Mouse (Mus musculus): Measurements from ENCODE around the gene Prr5l. TPM values are rescaled to one million over a fixed set of nuclear protein-coding genes. Genes with fewer than 3 reads are reported as not detected.

Prr5l gene
- total RNA-seq (2021) (1 to 10 TPM in 1 of 2 experiments, under 1 TPM in 1; 0.89 to 3.4 TPM), polyA plus RNA-seq (2012; rRNA removed) (1.1 and 1.4 TPM in 2 replicates)
- long read RNA-seq, full-length matches to known transcripts, result 3 of 3 reads
- long read RNA-seq, partial matches to known transcripts, result 0 of 3 reads
- long read RNA-seq, other reads (novel, unspliced or antisense), result 0 of 3 reads

DNA sequence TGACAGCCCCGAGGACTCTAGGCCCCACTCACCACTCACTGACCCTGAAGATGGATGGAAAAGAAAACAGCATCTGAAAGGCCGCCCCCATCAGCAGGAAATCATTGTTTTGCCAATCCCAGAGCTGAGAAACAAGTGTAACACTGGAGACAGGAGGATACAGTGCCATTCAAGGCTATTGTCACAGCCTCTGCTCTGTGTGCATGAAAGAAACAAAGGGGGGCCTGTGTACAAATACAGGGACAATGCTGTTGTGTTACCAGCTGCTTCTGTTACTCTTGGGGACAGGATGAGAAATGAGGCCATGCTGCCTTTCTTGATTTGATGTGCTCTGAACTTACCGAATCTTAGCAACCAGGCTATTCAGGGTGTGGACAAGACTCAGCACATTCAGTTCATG, at the start of gene Prr5l:
Gene Prr5l, minus strand, starts transcription at position 30 of the 400 bp plus-strand sequence.
- Histone ChIP-seq H3K4me1 (ENCODE audit: control insufficient read depth, insufficient read depth, low read length) (peaks cover 1% of the 10 kb centered on the region; the same call in 1 of the 2 replicates), H3K9ac (ENCODE audit: low read depth, low read length) (no peak within 1 kb of the TSS), H3K36me3 (ENCODE audit: control insufficient read depth, insufficient read depth, low read length) (peaks cover 2% of the 10 kb centered on the region; the same call in 1 of the 2 replicates), H3K79me2 (replicated peaks; ENCODE audit: control insufficient read depth, insufficient read depth, low read length) (no peaks in the 10 kb centered on the region), H3K4me3 (no peak within 1 kb of the TSS), H3K27ac (no peak within 1 kb of the TSS), H3K27me3 (ENCODE audit: control insufficient read depth, insufficient read depth, low read length) (no peaks in the 10 kb centered on the region)
- no peak for DNase-seq
- intact Hi-C loops (cut with DNase I), result loop anchor here (10.0 kb wide), 1 partner anchor 1192 kb away; the partner anchor contains the start of genes Apip and Pdhx
- TF ChIP-seq CTCF (IDR thresholded peaks at IDR 0.05), result no peak
- 32% methylated on average over 3 of the region's 3 CpGs for WGBS

DNA sequence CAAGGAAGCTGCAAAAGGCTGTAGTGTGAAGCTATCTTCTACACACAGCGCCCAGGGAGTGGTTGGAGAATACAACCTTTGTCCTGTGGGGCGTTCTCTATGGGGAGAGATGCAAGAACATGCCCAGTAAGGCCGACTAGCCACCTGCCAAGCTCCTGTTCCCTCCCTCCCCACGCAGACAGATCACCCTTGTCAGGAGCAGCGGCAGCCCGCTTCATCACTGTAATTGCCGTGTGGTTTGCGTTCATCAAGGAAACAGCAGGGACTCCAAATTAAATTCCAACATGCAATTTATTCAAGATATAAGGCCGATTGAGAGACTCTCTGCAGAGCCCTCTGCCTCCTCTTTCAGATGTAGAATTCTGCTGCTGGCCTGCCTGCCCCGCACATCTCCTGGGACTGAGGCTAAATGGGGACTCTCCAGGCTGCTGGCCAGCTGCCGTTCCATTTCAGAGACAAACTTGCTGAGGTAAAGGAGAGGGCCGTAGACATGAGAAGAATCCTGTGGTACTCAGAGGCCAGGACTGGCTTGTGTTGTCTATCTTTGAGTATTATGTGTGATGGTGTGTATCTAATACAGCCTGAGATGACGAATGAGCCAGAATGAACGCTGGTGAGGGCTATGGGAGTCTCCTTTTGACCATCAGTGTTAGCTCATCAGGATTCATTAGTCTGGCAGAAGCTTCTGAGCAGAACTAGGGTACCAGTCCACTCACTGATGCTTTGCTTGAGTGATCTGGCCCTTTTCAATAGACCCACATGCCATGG, 49.5 kb upstream of the Prr5l start:
- Histone ChIP-seq H3K27ac (no peak overlapping the region), H3K36me3 (ENCODE audit: control insufficient read depth, insufficient read depth, low read length) (no peaks in the 10 kb centered on the region), H3K9ac (ENCODE audit: low read depth, low read length) (no peak overlapping the region), H3K79me2 (replicated peaks; ENCODE audit: control insufficient read depth, insufficient read depth, low read length) (no peaks in the 10 kb centered on the region), H3K4me3 (no peak overlapping the region), H3K4me1 (ENCODE audit: control insufficient read depth, insufficient read depth, low read length) (no peaks in the 10 kb centered on the region), H3K27me3 (ENCODE audit: control insufficient read depth, insufficient read depth, low read length) (no peaks in the 10 kb centered on the region)
- intact Hi-C loops (cut with DNase I), result no loop called here
- 75% methylated on average over 14 of the region's 14 CpGs for WGBS
- no peak for DNase-seq
- no peak for TF ChIP-seq POLR2A (IDR thresholded peaks at IDR 0.05; ENCODE audit: insufficient read depth, low read depth, low read length)
- TF ChIP-seq CTCF (IDR thresholded peaks at IDR 0.05), result no peak
- no peak for TF ChIP-seq EP300 (IDR thresholded peaks at IDR 0.05; ENCODE audit: insufficient read depth, low read depth, low read length)

DNA sequence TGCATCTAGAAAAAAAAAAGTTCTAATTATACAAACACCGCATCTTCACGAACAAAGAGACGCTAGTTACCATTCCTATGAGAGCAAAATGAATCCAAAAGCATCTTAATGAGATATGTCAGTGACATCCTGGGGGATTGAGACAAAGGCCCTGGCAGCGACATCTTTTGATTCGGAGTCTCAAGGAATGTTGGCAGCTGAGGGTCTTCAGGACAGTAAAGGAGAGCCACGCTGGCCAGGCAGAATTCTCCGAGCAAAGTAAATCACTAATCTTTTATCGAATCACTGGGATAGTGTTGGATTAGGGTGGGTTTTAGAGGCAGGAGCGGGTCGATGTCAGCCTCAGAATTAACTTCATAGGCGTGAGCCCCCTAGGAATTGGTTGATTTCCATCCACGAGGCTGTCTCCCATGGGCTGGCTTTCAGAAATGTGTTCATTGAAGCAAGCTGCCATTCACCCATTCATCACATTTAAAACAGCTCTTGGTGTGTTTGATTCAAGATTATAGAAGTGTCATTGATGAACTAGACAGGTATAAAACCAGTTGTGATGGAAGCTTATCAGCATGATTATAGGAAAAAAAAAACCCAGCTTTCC, 42.9 kb upstream of the Prr5l start:
- TF ChIP-seq EP300 (IDR thresholded peaks at IDR 0.05; ENCODE audit: insufficient read depth, low read depth, low read length) (no peak), CTCF (IDR thresholded peaks at IDR 0.05) (no peak), POLR2A (IDR thresholded peaks at IDR 0.05; ENCODE audit: insufficient read depth, low read depth, low read length) (no peak)
- no peak overlapping the region for H3K4me3 ChIP-seq
- intact Hi-C loops (cut with DNase I), result no loop called here
- WGBS, result 79% methylated on average over 12 of the region's 12 CpGs
- H3K27ac ChIP-seq, result no peak overlapping the region
- H3K36me3 ChIP-seq (ENCODE audit: control insufficient read depth, insufficient read depth, low read length), result no peaks in the 10 kb centered on the region
- no peaks in the 10 kb centered on the region for H3K79me2 ChIP-seq (replicated peaks; ENCODE audit: control insufficient read depth, insufficient read depth, low read length)
- H3K27me3 ChIP-seq (ENCODE audit: control insufficient read depth, insufficient read depth, low read length), result no peaks in the 10 kb centered on the region
- no peaks in the 10 kb centered on the region for H3K4me1 ChIP-seq (ENCODE audit: control insufficient read depth, insufficient read depth, low read length)
- no peak for DNase-seq
- no peak overlapping the region for H3K9ac ChIP-seq (ENCODE audit: low read depth, low read length)

DNA sequence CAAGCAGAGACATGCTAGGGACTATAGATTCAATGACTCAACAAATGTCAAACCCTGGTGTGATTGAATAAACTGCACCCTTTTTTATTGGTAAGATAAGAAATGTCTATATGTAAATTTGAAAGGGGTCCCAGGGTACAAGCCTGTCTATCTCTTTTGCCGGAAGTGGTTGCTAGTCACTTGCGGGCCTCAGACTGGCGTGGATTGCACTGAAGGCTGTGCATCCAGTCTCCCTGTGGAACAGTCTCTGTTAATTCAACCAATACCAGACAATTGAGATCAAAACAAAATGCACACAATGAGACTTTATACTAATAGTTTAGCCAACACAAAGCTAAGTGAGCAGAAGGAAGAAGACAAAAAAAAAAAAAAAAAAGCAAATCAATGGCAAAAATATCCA, 42.4 kb upstream of the Prr5l start:
- 87% methylated on average over 3 of the region's 3 CpGs for WGBS

GRCm38 (mm10) chr2:101923181-101923580, 40.4 kb upstream of the Prr5l start:
- no peaks in the 10 kb centered on the region for H3K79me2 ChIP-seq (replicated peaks; ENCODE audit: control insufficient read depth, insufficient read depth, low read length)
- intact Hi-C loops (cut with DNase I), result no loop called here
- 83% methylated on average over 4 of the region's 4 CpGs for WGBS
- TF ChIP-seq CTCF (IDR thresholded peaks at IDR 0.05) (no peak), EP300 (IDR thresholded peaks at IDR 0.05; ENCODE audit: insufficient read depth, low read depth, low read length) (no peak), POLR2A (IDR thresholded peaks at IDR 0.05; ENCODE audit: insufficient read depth, low read depth, low read length) (no peak)
- no peak overlapping the region for H3K27ac ChIP-seq
- no peak overlapping the region for H3K9ac ChIP-seq (ENCODE audit: low read depth, low read length)
- no peaks in the 10 kb centered on the region for H3K4me1 ChIP-seq (ENCODE audit: control insufficient read depth, insufficient read depth, low read length)
- no peaks in the 10 kb centered on the region for H3K36me3 ChIP-seq (ENCODE audit: control insufficient read depth, insufficient read depth, low read length)
- no peak for DNase-seq
- no peak overlapping the region for H3K4me3 ChIP-seq
- no peaks in the 10 kb centered on the region for H3K27me3 ChIP-seq (ENCODE audit: control insufficient read depth, insufficient read depth, low read length)

More for the DNA sequence above, 42.4 kb upstream of the Prr5l start:
- Histone ChIP-seq H3K27ac (no peak overlapping the region), H3K9ac (ENCODE audit: low read depth, low read length) (no peak overlapping the region), H3K79me2 (replicated peaks; ENCODE audit: control insufficient read depth, insufficient read depth, low read length) (no peaks in the 10 kb centered on the region), H3K4me3 (no peak overlapping the region), H3K27me3 (ENCODE audit: control insufficient read depth, insufficient read depth, low read length) (no peaks in the 10 kb centered on the region), H3K4me1 (ENCODE audit: control insufficient read depth, insufficient read depth, low read length) (no peaks in the 10 kb centered on the region), H3K36me3 (ENCODE audit: control insufficient read depth, insufficient read depth, low read length) (no peaks in the 10 kb centered on the region)
- intact Hi-C loops (cut with DNase I), result no loop called here
- no peak for DNase-seq
- TF ChIP-seq EP300 (IDR thresholded peaks at IDR 0.05; ENCODE audit: insufficient read depth, low read depth, low read length) (no peak), CTCF (IDR thresholded peaks at IDR 0.05) (no peak), POLR2A (IDR thresholded peaks at IDR 0.05; ENCODE audit: insufficient read depth, low read depth, low read length) (no peak)

DNA sequence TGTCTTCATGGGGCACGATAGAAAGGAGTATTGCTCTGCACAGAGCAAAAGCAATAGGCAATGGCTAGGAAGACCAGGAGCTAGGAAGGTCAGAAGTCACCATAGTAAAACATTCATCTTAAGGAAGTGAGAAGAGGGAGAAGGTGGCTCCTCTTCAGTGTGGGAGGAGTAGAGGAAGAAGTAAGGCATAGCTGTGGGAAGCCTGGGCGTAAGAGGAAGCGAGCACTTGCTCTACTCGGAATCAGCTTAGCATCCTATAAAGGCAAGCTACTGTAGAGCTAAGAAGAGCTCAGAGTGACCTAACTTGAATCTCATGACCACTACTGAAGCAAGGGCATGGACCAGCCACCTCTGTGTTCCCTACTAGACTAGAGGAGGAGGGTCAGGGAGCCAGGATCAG, 39.5 kb upstream of the Prr5l start:
- Histone ChIP-seq H3K4me3 (no peak overlapping the region), H3K27ac (no peak overlapping the region), H3K4me1 (ENCODE audit: control insufficient read depth, insufficient read depth, low read length) (no peaks in the 10 kb centered on the region), H3K79me2 (replicated peaks; ENCODE audit: control insufficient read depth, insufficient read depth, low read length) (no peaks in the 10 kb centered on the region), H3K27me3 (ENCODE audit: control insufficient read depth, insufficient read depth, low read length) (no peaks in the 10 kb centered on the region), H3K36me3 (ENCODE audit: control insufficient read depth, insufficient read depth, low read length) (no peaks in the 10 kb centered on the region), H3K9ac (ENCODE audit: low read depth, low read length) (no peak overlapping the region)
- TF ChIP-seq CTCF (IDR thresholded peaks at IDR 0.05) (no peak), EP300 (IDR thresholded peaks at IDR 0.05; ENCODE audit: insufficient read depth, low read depth, low read length) (no peak), POLR2A (IDR thresholded peaks at IDR 0.05; ENCODE audit: insufficient read depth, low read depth, low read length) (no peak)
- 82% methylated on average over 4 of the region's 4 CpGs for WGBS
- no peak for DNase-seq
- intact Hi-C loops (cut with DNase I), result no loop called here

Data from heart, adult 2 months (tissue).